Mouse (Mus musculus): ENCODE results near the gene Eef1akmt2.

Eef1akmt2 gene

GRCm38 (mm10) chr7:132873043-132873442, 20.6 kb upstream of the Eef1akmt2 start:
- DNase-seq (ENCODE audit: inconsistent age in 2 of 2, low spot score in 1 of 2): no peak

GRCm38 (mm10) chr7:132866316-132866715, 13.8 kb upstream of the Eef1akmt2 start:
- DNase-seq (ENCODE audit: inconsistent age in 2 of 2, low spot score in 1 of 2): no peak

- peak; percentile 91 to 97 for DNase-seq (ENCODE audit: inconsistent age in 2 of 2, low spot score in 1 of 2)
Measured at GRCm38 (mm10) chr7:132859042-132859958, 6.8 kb upstream of the Eef1akmt2 start, which contains the start of gene Abraxas2. Abraxas2 (plus strand) TSS chr7:132859225.

GRCm38 (mm10) chr7:132858043-132858608, 5.7 kb upstream of the Eef1akmt2 start:
- peak in 1 of 2 experiments; percentile 45 for DNase-seq (ENCODE audit: inconsistent age in 2 of 2, low spot score in 1 of 2)

- no peak for DNase-seq (ENCODE audit: inconsistent age in 2 of 2, low spot score in 1 of 2)
Measured at GRCm38 (mm10) chr7:132856083-132856482, 3.6 kb upstream of the Eef1akmt2 start.

- no peak for DNase-seq (ENCODE audit: inconsistent age in 2 of 2, low spot score in 1 of 2)
Measured at GRCm38 (mm10) chr7:132853946-132854345, 1.5 kb upstream of the Eef1akmt2 start.

GRCm38 (mm10) chr7:132853361-132853760, 888 bp upstream of the Eef1akmt2 start:
- no peak for DNase-seq (ENCODE audit: inconsistent age in 2 of 2, low spot score in 1 of 2)

- DNase-seq (ENCODE audit: inconsistent age in 2 of 2, low spot score in 1 of 2): no peak
Measured at GRCm38 (mm10) chr7:132843152-132843551, 9.3 kb downstream of the Eef1akmt2 start.

- no peak for DNase-seq (ENCODE audit: inconsistent age in 2 of 2, low spot score in 1 of 2)
Measured at GRCm38 (mm10) chr7:132842455-132842854, 10.0 kb downstream of the Eef1akmt2 start.

- DNase-seq (ENCODE audit: inconsistent age in 2 of 2, low spot score in 1 of 2): peak; percentile 14 to 38
Measured at GRCm38 (mm10) chr7:132841287-132841686, 11.2 kb downstream of the Eef1akmt2 start.

GRCm38 (mm10) chr7:132830955-132831354, 21.5 kb downstream of the Eef1akmt2 start:
- peak in 1 of 2 experiments; percentile 62 for DNase-seq (ENCODE audit: inconsistent age in 2 of 2, low spot score in 1 of 2)

GRCm38 (mm10) chr7:132824346-132825022, 28.0 kb downstream of the Eef1akmt2 start:
- DNase-seq (ENCODE audit: inconsistent age in 2 of 2, low spot score in 1 of 2): no peak

GRCm38 (mm10) chr7:132823832-132824231, 28.6 kb downstream of the Eef1akmt2 start:
- DNase-seq (ENCODE audit: inconsistent age in 2 of 2, low spot score in 1 of 2): no peak

GRCm38 (mm10) chr7:132820692-132821091, 31.8 kb downstream of the Eef1akmt2 start:
- DNase-seq (ENCODE audit: inconsistent age in 2 of 2, low spot score in 1 of 2): no peak

GRCm38 (mm10) chr7:132817056-132817455, 35.4 kb downstream of the Eef1akmt2 start:
- no peak for DNase-seq (ENCODE audit: inconsistent age in 2 of 2, low spot score in 1 of 2)

GRCm38 (mm10) chr7:132816528-132816927, 35.9 kb downstream of the Eef1akmt2 start:
- DNase-seq (ENCODE audit: inconsistent age in 2 of 2, low spot score in 1 of 2): no peak

- peak in 1 of 2 experiments; percentile 48 for DNase-seq (ENCODE audit: inconsistent age in 2 of 2, low spot score in 1 of 2)
Measured at GRCm38 (mm10) chr7:132815081-132815480, 37.4 kb downstream of the Eef1akmt2 start.

- no peak for DNase-seq (ENCODE audit: inconsistent age in 2 of 2, low spot score in 1 of 2)
Measured at GRCm38 (mm10) chr7:132814089-132814450, 38.4 kb downstream of the Eef1akmt2 start.

GRCm38 (mm10) chr7:132813416-132814088, 38.9 kb downstream of the Eef1akmt2 start, which contains the start of gene Fam53b:
Fam53b (minus strand) TSS chr7:132813886.
- peak; percentile 86 to 94 for DNase-seq (ENCODE audit: inconsistent age in 2 of 2, low spot score in 1 of 2)

- peak; percentile 71 to 89 for DNase-seq (ENCODE audit: inconsistent age in 2 of 2, low spot score in 1 of 2)
Measured at GRCm38 (mm10) chr7:132812619-132813415, 39.7 kb downstream of the Eef1akmt2 start.

Data from adrenal gland, adult (tissue).